Mouse (Mus musculus): ENCODE results near the gene Plekhm1. TPM values are rescaled to one million over a fixed set of nuclear protein-coding genes. Genes with fewer than 3 reads are reported as not detected.
A peak's percentile ranks its signal among the peaks of the same experiment; 100 is the strongest.

Gene Plekhm1
- polyA plus RNA-seq, 1 experiment from 2014 or later: 9.1 TPM

- H3K4me3 ChIP-seq: 0 out of 2 replicates have a peak overlapping the region, but pooled peaks have one; percentile 8
- peaks cover 92% of the 10 kb centered on the region for H3K27me3 ChIP-seq
- H3K27ac ChIP-seq: no peak overlapping the region
- WGBS: under 1% methylated on average over 22 of the region's 22 CpGs
- no peak overlapping the region for H3K9ac ChIP-seq
- ATAC-seq (ENCODE audit: low FRiP score): 0 out of 2 replicates have a peak, but pooled peaks have one; percentile 30
- H3K9me3 ChIP-seq: no peaks in the 10 kb centered on the region
- peak overlapping the region; percentile 61; the same call in 1 of the 2 replicates for H3K4me2 ChIP-seq
- no peaks in the 10 kb centered on the region for H3K36me3 ChIP-seq
- H3K4me1 ChIP-seq (replicated peaks): peaks cover 57% of the 10 kb centered on the region
These were observed 53.4 kb downstream of the Plekhm1 start for GRCm38 (mm10) chr11:103359122-103359521.

- no peak overlapping the region for H3K4me3 ChIP-seq
- H3K9me3 ChIP-seq: no peaks in the 10 kb centered on the region
- no peak for ATAC-seq (ENCODE audit: low FRiP score)
- WGBS: 67% methylated on average over 4 of the region's 4 CpGs
- no peaks in the 10 kb centered on the region for H3K36me3 ChIP-seq
- no peak overlapping the region for H3K9ac ChIP-seq
- peaks cover 84% of the 10 kb centered on the region for H3K27me3 ChIP-seq
- peaks cover 53% of the 10 kb centered on the region for H3K4me1 ChIP-seq (replicated peaks)
- no peak overlapping the region for H3K4me2 ChIP-seq
- no peak overlapping the region for H3K27ac ChIP-seq
These were observed 54.2 kb downstream of the Plekhm1 start for GRCm38 (mm10) chr11:103358316-103358715.

DNA sequence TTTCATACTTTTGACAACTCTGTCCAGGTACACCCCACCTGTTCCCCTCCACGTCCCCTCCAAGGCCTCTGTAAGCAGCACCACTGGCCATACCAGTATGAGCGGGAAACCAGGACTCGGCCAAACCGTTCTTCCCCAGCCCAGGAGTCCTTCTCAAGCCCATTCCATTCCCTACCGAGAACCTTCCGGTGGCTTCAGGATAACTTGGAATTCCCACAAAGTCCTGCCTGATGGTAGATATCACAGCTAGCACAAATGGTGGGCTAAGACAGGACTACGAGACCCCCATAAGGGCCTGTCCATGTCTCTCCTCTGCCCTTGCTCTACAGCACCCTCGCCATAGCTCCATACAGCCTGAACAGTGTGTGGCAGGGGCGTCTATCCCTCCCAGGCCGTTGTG lies 54.8 kb downstream of the Plekhm1 start:
- Histone ChIP-seq H3K36me3 (no peaks in the 10 kb centered on the region), H3K9me3 (no peaks in the 10 kb centered on the region), H3K27ac (no peak overlapping the region), H3K27me3 (peaks cover 78% of the 10 kb centered on the region), H3K4me3 (no peak overlapping the region), H3K9ac (no peak overlapping the region), H3K4me1 (replicated peaks) (peaks cover 47% of the 10 kb centered on the region), H3K4me2 (no peak overlapping the region)
- WGBS: 94% methylated on average over 10 of the region's 10 CpGs
- no peak for ATAC-seq (ENCODE audit: low FRiP score)

DNA sequence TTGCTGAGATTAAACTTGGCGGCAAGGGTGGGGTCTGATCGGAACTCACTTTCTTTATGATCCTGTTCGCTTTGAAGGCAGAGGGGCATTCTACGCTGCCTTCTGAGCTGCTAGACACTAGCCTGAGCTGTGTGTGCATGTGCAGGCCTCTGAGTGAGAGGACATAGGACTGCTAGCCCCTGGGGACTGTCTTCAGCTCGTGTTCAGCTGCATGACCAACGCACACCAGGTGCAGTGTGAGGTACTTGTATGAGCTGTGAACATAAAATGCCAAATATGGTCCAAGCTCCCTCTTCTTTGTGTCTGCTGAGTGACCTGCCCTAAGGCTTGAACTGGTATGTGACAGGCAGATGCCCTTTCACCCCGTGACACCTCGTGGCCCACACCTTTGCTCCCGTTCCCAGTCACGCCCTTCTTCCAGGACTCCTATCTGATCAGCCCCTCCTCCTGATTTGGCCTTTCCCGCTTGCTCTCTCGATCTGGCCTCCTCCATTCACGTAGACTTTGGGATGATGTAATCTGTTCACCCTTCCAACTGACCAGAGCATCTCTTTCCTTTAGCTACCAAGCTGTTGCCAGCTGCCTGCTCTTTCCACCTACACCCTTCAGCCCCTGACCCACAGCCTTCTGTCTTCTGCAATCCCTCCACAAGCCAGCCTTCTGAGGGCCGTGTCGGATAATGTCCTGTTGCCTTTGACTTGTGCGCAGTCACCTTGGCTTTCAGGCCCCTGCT lies 55.4 kb downstream of the Plekhm1 start:
- H3K4me1 ChIP-seq (replicated peaks): peaks cover 41% of the 10 kb centered on the region
- H3K4me3 ChIP-seq: no peak overlapping the region
- no peaks in the 10 kb centered on the region for H3K36me3 ChIP-seq
- WGBS: 87% methylated on average over 16 of the region's 16 CpGs
- no peak overlapping the region for H3K9ac ChIP-seq
- peaks cover 72% of the 10 kb centered on the region for H3K27me3 ChIP-seq
- H3K9me3 ChIP-seq: no peaks in the 10 kb centered on the region
- H3K27ac ChIP-seq: no peak overlapping the region
- ATAC-seq (ENCODE audit: low FRiP score): no peak
- no peak overlapping the region for H3K4me2 ChIP-seq

DNA sequence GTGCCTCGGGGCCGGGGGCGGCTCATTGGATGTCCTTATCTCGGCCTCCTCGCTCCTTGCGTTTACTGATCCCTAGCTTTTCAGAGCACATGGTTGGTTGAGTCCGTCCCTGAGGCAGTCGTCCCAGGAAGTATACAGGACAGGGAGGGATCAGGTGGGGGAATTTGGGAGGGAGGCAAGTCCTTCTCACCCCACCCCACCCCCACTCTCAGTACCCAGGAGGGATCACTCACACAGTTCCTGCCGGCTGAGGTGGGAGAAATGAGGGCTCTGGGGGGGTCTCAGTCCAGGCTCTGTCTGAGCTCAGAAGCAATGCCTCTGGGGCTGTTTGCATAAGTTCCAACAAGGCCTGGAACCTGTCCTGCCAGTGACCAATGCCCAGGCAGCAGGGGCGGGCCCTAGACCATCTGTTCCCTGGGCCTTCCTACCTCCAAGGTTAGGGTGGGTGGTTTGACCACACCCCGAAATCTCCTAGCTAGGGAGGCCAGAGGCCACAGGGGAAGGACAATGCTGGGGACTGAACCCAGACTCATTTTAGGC lies 56.4 kb downstream of the Plekhm1 start:
- WGBS: 32% methylated on average over 11 of the region's 11 CpGs
- peaks cover 31% of the 10 kb centered on the region for H3K4me1 ChIP-seq (replicated peaks)
- no peak for ATAC-seq (ENCODE audit: low FRiP score)
- H3K9ac ChIP-seq: no peak overlapping the region
- no peaks in the 10 kb centered on the region for H3K36me3 ChIP-seq
- H3K4me3 ChIP-seq: no peak overlapping the region
- H3K27ac ChIP-seq: no peak overlapping the region
- H3K9me3 ChIP-seq: no peaks in the 10 kb centered on the region
- no peak overlapping the region for H3K4me2 ChIP-seq
- H3K27me3 ChIP-seq: peaks cover 62% of the 10 kb centered on the region

DNA sequence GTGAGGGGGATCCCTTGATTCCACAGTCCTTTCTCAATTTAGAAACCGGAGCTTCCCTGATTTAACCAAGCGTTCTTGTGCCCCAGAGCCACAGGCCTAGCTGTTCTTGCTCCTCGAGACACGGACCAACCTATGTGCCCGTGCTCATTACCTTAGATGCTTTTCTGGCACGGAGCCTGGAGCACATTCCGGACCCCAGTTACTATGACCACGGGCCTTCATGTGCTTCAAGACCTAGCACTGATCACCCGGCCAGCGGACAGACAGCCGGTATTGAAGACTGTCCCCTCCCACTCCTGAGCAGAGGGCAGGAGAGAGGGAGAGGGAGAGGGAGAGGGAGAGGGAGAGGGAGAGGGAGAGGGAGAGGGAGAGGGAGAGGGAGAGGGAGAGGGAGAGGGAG lies 57.2 kb downstream of the Plekhm1 start:
- no peak overlapping the region for H3K9ac ChIP-seq
- no peaks in the 10 kb centered on the region for H3K9me3 ChIP-seq
- no peak overlapping the region for H3K4me3 ChIP-seq
- H3K27me3 ChIP-seq: peaks cover 53% of the 10 kb centered on the region
- WGBS: 19% methylated on average over 11 of the region's 11 CpGs
- ATAC-seq (ENCODE audit: low FRiP score): no peak
- no peak overlapping the region for H3K27ac ChIP-seq
- H3K4me1 ChIP-seq (replicated peaks): peaks cover 25% of the 10 kb centered on the region
- H3K4me2 ChIP-seq: no peak overlapping the region
- no peaks in the 10 kb centered on the region for H3K36me3 ChIP-seq

DNA sequence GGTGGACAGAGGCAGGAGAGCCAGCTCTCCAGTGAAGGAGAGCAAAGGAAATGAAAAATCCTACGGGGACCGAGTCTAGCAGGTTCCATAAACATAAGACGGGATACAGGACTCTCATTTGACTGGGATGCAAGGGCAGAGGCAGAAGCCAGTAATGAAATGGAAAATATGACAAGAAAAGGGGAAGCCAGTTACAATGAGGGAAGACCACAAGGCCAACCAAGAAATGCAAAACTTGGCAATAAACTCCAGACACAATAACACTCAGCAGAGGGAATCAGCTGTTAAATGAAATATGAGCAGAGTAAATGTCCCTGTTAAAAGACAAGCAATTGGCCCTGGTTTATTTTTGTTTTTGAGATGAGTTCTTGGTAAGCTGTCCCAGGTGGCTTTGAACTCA lies 58.5 kb downstream of the Plekhm1 start:
- ATAC-seq (ENCODE audit: low FRiP score): no peak
- Histone ChIP-seq H3K4me1 (replicated peaks) (peaks cover 14% of the 10 kb centered on the region), H3K27me3 (peaks cover 41% of the 10 kb centered on the region), H3K9me3 (no peaks in the 10 kb centered on the region), H3K36me3 (no peaks in the 10 kb centered on the region), H3K9ac (no peak overlapping the region), H3K27ac (no peak overlapping the region), H3K4me3 (no peak overlapping the region), H3K4me2 (no peak overlapping the region)
- 83% methylated on average over 3 of the region's 3 CpGs for WGBS

GRCm38 (mm10) chr11:103352239-103352814 lies 60.2 kb downstream of the Plekhm1 start:
- no peak overlapping the region for H3K4me3 ChIP-seq
- no peak overlapping the region for H3K27ac ChIP-seq
- no peak for ATAC-seq (ENCODE audit: low FRiP score)
- H3K9me3 ChIP-seq: no peaks in the 10 kb centered on the region
- peaks cover 8% of the 10 kb centered on the region for H3K4me1 ChIP-seq (replicated peaks)
- no peaks in the 10 kb centered on the region for H3K36me3 ChIP-seq
- no peak overlapping the region for H3K4me2 ChIP-seq
- no peak overlapping the region for H3K9ac ChIP-seq
- WGBS: 85% methylated on average over 5 of the region's 5 CpGs
- H3K27me3 ChIP-seq: peaks cover 24% of the 10 kb centered on the region

DNA sequence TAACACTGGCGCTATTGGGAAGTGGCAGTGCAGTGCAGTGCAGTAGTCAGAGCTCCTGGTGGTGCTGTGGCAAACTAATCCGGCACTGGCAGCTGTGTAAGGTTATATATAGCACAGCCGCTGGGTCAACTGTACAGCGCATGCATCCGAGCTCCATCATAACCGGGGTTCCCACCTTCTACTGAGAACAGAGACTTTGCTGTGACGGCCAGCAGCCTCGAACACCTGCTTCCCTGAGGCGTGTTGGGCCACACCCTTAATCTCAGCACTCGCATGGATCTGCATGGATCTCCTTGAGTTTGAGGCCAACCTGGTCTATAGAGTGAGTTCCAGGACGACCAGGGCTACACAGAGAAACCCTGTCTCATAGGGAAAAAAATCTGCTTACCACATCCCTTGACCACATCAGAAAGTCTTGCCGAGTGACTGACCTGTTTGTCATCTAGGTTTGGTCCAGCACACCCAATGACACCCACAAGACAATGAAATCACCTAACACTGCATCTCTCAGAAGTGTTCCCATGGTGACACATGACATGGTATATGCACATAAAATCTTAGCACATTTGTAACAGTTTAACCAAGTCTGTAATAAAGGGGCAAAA lies 61.7 kb downstream of the Plekhm1 start:
- no peak for ATAC-seq (ENCODE audit: low FRiP score)
- H3K9me3 ChIP-seq: no peaks in the 10 kb centered on the region
- WGBS: 95% methylated on average over 12 of the region's 12 CpGs
- no peak overlapping the region for H3K9ac ChIP-seq
- H3K4me3 ChIP-seq: no peak overlapping the region
- H3K4me2 ChIP-seq: no peak overlapping the region
- H3K4me1 ChIP-seq (replicated peaks): peaks cover 7% of the 10 kb centered on the region
- no peaks in the 10 kb centered on the region for H3K36me3 ChIP-seq
- no peak overlapping the region for H3K27ac ChIP-seq
- H3K27me3 ChIP-seq: peaks cover 9% of the 10 kb centered on the region

DNA sequence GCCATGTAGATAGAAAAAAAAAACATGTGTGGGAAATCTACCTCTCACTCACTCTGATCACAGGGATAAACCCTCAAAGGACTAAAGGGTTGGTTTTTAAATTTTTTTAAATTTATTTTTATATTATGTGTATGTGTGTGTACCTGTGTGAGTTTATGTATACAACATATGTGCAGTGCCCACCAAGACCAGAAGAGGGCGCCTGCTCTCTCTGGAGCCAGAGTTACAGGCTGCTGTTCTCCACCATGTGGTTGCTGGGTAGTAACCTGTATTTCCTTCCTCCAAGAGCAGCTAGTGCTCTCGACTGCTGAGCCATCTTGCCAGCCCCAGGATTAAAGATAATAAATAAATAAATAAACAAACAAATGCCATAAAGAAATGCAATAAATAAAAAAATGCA lies 62.8 kb downstream of the Plekhm1 start:
- 86% methylated on average over 2 of the region's 2 CpGs for WGBS
- Histone ChIP-seq H3K4me1 (replicated peaks) (0 out of 2 replicates have a peak, but pooled peaks cover 4% of the 10 kb centered on the region), H3K36me3 (no peaks in the 10 kb centered on the region), H3K9me3 (no peaks in the 10 kb centered on the region), H3K27ac (no peak overlapping the region), H3K4me2 (no peak overlapping the region), H3K27me3 (peaks cover under 1% of the 10 kb centered on the region), H3K9ac (no peak overlapping the region), H3K4me3 (no peak overlapping the region)
- no peak for ATAC-seq (ENCODE audit: low FRiP score)

GRCm38 (mm10) chr11:103346657-103347056 lies 65.8 kb downstream of the Plekhm1 start:
- no peak for ATAC-seq (ENCODE audit: low FRiP score)
- Histone ChIP-seq H3K9ac (no peak overlapping the region), H3K27ac (no peak overlapping the region), H3K27me3 (0 out of 2 replicates have a peak, but pooled peaks cover 3% of the 10 kb centered on the region), H3K4me3 (no peak overlapping the region), H3K4me2 (no peak overlapping the region), H3K36me3 (no peaks in the 10 kb centered on the region), H3K9me3 (no peaks in the 10 kb centered on the region), H3K4me1 (replicated peaks) (0 out of 2 replicates have a peak, but pooled peaks cover 4% of the 10 kb centered on the region)
- 73% methylated on average over 4 of the region's 5 CpGs for WGBS

GRCm38 (mm10) chr11:103346236-103346635 lies 66.3 kb downstream of the Plekhm1 start:
- Histone ChIP-seq H3K9me3 (no peaks in the 10 kb centered on the region), H3K27ac (no peak overlapping the region), H3K4me1 (replicated peaks) (0 out of 2 replicates have a peak, but pooled peaks cover 4% of the 10 kb centered on the region), H3K4me3 (no peak overlapping the region), H3K9ac (no peak overlapping the region), H3K36me3 (no peaks in the 10 kb centered on the region), H3K4me2 (no peak overlapping the region), H3K27me3 (0 out of 2 replicates have a peak, but pooled peaks cover 3% of the 10 kb centered on the region)
- no peak for ATAC-seq (ENCODE audit: low FRiP score)
- 81% methylated on average over 7 of the region's 7 CpGs for WGBS
